Mouse (Mus musculus) spleen, adult 12 weeks (tissue): Measurements from ENCODE around the gene Rbfox1.

Experiments used
- DNase-seq: peaks from one replicate; pipeline ENCODE4 v3.0.0; 2022; ENCODE audit warnings: low spot score

Rbfox1 gene

GRCm38 (mm10) chr16:6227449-6227848 lies 342.3 kb downstream of the Rbfox1 start:
- DNase-seq = no peak

DNA sequence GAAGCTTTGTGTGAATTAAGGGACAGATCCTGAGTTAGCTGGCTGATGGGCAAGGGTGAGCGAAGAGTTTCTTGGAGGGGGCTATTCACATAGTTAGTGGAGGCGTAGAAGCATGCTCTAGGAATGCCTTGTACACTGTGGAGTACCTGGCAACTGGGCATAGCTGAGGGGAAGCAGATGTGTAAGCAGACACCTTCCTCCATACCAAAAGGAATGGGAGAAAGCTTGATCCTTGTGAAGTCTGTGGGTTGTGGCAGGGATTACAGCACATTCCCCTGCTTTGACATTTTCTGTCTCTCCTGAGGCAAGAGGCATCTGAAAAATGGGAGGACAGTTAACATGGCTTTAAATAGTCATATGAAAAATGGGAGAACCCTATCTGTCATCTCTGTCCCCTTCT lies 347.8 kb downstream of the Rbfox1 start:
- DNase-seq = no peak

DNA sequence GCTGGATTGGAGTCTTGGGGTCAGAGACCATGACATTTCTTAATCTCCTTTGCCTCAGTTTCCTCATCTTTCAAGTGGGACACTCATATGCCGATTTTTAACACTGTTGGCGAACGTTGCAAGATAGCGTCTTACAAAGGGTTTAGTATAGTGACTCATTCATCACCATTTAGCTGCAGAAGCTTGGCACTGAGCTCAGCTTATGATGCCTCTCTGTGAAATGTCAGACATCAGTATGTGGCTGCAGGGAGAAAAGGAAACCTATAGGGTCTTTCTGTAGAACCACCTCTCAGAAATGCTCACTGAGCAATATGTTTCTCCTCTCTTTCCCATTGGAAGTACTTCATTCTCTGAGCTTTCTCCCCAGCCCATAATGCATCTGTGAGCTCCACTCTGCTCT lies 356.2 kb downstream of the Rbfox1 start:
- no peak for DNase-seq

- no peak for DNase-seq
Measured at GRCm38 (mm10) chr16:6242468-6242867, 357.3 kb downstream of the Rbfox1 start.

DNA sequence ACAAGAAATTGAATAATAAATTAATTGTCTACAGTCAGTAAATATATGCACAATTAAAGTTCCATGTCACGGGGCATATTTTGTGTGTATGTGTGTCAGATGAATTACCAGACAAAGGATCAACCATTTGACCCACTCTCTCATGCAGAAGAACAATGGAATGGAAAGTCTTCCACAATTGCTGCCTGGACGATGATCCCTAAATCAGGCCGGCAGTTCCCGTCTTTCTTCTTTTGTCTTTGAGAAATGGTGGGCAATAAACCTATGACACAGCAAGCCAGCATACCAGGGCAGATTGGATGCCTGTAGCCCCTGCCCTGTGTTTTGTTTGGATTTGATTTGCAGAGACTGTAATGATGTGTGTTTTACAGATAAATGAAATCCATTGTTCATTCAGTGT lies 362.4 kb downstream of the Rbfox1 start:
- no peak for DNase-seq

- no peak for DNase-seq
Measured at GRCm38 (mm10) chr16:6264557-6264956, 379.4 kb downstream of the Rbfox1 start.

GRCm38 (mm10) chr16:6265610-6266009 lies 380.5 kb downstream of the Rbfox1 start:
- no peak for DNase-seq

GRCm38 (mm10) chr16:6271596-6272370 lies 386.6 kb downstream of the Rbfox1 start:
- no peak for DNase-seq

- no peak for DNase-seq
Measured at GRCm38 (mm10) chr16:6283496-6283895, 398.3 kb downstream of the Rbfox1 start.

- no peak for DNase-seq
Measured at GRCm38 (mm10) chr16:6284317-6284716, 399.2 kb downstream of the Rbfox1 start.

DNA sequence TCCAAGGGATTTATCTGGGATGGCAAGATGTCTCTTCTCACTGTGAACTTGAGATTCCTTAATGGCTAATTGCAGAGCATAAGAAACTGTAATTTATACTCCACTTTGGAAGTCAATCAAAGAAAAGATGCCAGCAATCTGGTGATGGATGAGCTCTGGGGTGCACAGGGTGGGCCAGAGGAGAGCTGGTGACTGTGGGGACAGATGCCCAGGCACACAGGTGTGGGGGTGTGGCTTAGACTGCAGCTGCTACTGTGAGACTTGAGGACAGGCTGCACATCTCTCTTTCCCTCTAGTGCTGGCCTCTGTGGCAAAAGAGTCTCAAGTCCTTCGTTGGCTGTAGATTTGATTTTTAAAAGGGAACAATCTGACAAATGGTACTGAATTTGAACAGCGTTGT lies 402.5 kb downstream of the Rbfox1 start:
- no peak for DNase-seq

- DNase-seq = no peak
Measured at GRCm38 (mm10) chr16:6300112-6300511, 415.0 kb downstream of the Rbfox1 start.

- DNase-seq = no peak
Measured at GRCm38 (mm10) chr16:6303082-6303481, 417.9 kb downstream of the Rbfox1 start.

- no peak for DNase-seq
Measured at GRCm38 (mm10) chr16:6309940-6310339, 424.8 kb downstream of the Rbfox1 start.

GRCm38 (mm10) chr16:6310744-6311678 lies 425.9 kb downstream of the Rbfox1 start:
- DNase-seq = no peak

- no peak for DNase-seq
Measured at GRCm38 (mm10) chr16:6313689-6314088, 428.5 kb downstream of the Rbfox1 start.

GRCm38 (mm10) chr16:6324832-6325231 lies 439.7 kb downstream of the Rbfox1 start:
- DNase-seq = no peak

DNA sequence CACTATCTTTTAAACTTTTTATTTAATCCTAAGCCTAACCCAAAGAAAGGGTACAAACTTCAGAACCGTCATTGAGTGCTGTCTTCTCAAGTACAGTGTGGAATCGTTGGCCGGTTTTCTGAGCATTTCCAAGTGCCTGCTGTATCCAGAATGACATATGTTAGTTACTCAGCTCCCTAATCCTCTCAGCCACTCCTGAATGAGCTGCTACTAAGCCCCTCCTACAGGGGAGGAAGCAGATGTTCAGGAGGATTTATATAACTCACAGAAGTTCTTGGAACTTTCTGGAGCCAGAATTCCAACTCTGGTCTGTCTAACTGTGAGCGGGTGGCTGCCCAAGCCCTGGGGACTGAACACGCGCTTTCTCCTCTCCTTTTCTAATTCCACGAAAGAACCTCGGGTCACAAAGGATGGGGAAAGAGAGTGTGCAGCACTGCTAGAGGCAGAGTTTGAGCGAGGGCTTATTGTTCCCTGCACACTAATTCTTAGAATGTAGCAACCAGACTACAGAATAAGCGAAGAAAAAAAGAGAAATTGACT lies 446.3 kb downstream of the Rbfox1 start:
- no peak for DNase-seq

DNA sequence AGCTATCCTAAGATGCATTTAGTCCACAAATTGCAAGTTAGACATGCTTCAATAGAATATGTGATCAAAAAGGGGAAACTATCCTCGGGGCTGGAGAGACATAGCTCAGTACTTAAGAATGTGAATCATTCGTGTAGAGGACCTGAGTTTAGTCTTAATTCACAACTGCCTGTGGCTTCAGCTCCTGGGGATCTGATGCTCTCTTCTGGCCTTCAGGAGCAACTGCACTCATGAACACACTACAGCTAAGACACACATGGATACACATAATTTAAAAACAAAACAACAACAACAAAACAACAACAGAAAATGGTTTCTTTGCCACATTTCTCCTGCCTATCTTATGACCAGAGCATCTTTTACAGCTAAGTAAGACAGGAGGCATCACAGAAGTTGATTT lies 448.1 kb downstream of the Rbfox1 start:
- no peak for DNase-seq

- DNase-seq = no peak
Measured at GRCm38 (mm10) chr16:6348103-6348502, 462.9 kb downstream of the Rbfox1 start.

DNA sequence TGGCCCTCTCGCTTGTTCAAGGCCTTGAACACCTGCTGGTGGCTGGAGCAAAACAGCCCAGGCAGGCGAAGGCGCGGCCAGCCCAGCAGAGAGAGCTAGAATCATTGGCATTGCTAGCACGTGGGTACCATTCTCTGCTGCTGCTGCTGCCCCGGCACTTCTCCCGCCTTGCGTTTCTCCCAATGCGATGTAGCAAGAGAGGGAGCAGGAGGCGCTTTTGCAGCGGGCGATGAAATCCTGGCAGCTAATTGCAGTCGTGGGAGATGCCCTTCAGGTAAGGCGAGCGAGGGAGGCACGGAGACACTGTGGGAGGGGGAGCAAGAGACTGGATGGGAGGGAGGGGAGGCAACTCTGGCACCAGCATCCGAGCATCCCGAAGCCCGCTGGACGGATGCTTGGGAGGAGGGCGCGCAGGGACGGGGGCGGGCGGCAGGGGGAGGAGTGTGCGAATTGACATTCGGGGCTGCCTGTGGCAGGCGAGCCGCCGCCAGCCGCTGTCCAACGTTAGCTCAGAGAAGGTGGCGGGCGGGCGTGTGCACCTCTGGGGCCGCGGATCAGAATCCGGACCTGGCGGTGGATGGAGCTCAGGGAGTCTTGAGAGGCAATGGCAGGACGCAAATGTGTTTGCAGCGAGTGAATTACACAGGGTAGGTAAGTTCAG lies 463.6 kb downstream of the Rbfox1 start:
- DNase-seq = no peak

GRCm38 (mm10) chr16:6349381-6349780 lies 464.2 kb downstream of the Rbfox1 start:
- DNase-seq = no peak
